Mouse (Mus musculus) brain, embryonic 14.5 days (tissue): ENCODE results near the gene Serpinb13.

Experiments
- CTCF ChIP-seq: fragments of 200-500 bp; IDR thresholded peaks from 2 replicates; pipeline ENCODE4 v1.5.1; 2012; ENCODE audit warnings: inconsistent platforms, mild to moderate bottlenecking, moderate library complexity, borderline replicate concordance; ENCODE audit not compliant: insufficient read depth, insufficient read length; ENCODE audit errors: extremely low read depth
- POLR2A ChIP-seq: fragments of 200-500 bp; IDR thresholded peaks from 2 replicates; pipeline ENCODE4 v1.6.1; 2012; ENCODE audit warnings: mild to moderate bottlenecking, inconsistent platforms, borderline replicate concordance; ENCODE audit not compliant: poor library complexity, insufficient read depth, insufficient read length, severe bottlenecking; ENCODE audit errors: extremely low read depth

DNA sequence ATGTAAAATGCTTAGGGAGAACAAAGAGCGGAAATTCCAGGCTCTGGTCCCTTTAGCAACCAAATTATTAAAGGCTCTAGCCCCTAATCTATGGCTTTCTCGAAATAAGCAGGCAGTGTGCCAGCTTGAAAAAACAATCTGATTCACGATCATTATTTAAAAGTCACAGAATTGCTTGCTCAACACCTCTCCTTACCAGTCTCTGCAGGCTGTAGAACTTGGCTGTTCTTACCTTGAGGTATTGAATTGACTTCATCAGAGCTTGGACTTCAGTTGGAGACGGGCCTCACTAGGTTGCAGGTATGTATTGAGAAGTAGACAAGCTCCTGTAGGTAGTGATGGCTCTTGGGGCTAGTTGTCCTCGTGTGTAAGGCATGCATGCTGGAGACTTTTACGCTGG lies 46.5 kb upstream of the Serpinb13 start, which contains the start of gene Serpinb12:
- TF ChIP-seq CTCF (no peak), POLR2A (no peak)
